Mouse (Mus musculus) spleen, postnatal 0 days (tissue): Measurements from ENCODE around the gene Olfr736. TPM values are rescaled to one million over a fixed set of nuclear protein-coding genes. Genes with fewer than 3 reads are reported as not detected.

Experiments
- polyA plus RNA-seq: library from polyadenylated mRNA; unstranded; fragments of >200 nt; fragmentation: Nextera tagmentation; extraction: Ambion mirVana; gene quantifications from 2 replicates; pipeline ENCODE4 v1.2.1, GENCODE M21; 2015

Olfr736 gene
- polyA plus RNA-seq = not detected in 2 replicates

GRCm38 (mm10) chr14:50380863-50381262 is at the start of gene Olfr736:
Olfr736 (plus strand) TSS chr14:50381163.

GRCm38 (mm10) chr14:50348796-50349195 is 32.2 kb upstream of the Olfr736 start, which contains the start of gene Olfr735:
Olfr735 (minus strand) TSS chr14:50348872.

GRCm38 (mm10) chr14:50357593-50357992 is 23.4 kb upstream of the Olfr736 start, which contains the start of gene Tlr11:
Tlr11 (plus strand) TSS chr14:50357914.

GRCm38 (mm10) chr14:50407268-50407667 is 26.3 kb downstream of the Olfr736 start, which contains the start of gene Olfr738:
Olfr738 (plus strand) TSS chr14:50407568.

GRCm38 (mm10) chr14:50418326-50418725 is 37.4 kb downstream of the Olfr736 start, which contains the start of gene Olfr739:
Olfr739 (plus strand) TSS chr14:50418626.

Other genes with a start within 250 kb of the Olfr736 start
- not detected in 2 replicates for gene Olfr728, start 238.5 kb upstream of the Olfr736 start, polyA plus RNA-seq
- not detected in 2 replicates for gene Olfr729, start 228.3 kb upstream of the Olfr736 start, polyA plus RNA-seq
- not detected in 2 replicates for gene Olfr730, start 193.0 kb upstream of the Olfr736 start, polyA plus RNA-seq
- not detected in 2 replicates for gene Olfr731, start 139.3 kb upstream of the Olfr736 start, polyA plus RNA-seq
- not detected in 2 replicates for gene Olfr732, start 97.0 kb upstream of the Olfr736 start, polyA plus RNA-seq
- gene Olfr733, start 79.6 kb upstream of the Olfr736 start, polyA plus RNA-seq = not detected in 2 replicates
- gene Olfr734, start 54.4 kb upstream of the Olfr736 start, polyA plus RNA-seq = not detected in 2 replicates
- gene Olfr735, start 32.3 kb upstream of the Olfr736 start, polyA plus RNA-seq = not detected in 2 replicates
- 0.20 and 0.44 TPM in 2 replicates for gene Tlr11, start 23.2 kb upstream of the Olfr736 start, polyA plus RNA-seq
- gene Olfr738, start 26.4 kb downstream of the Olfr736 start, polyA plus RNA-seq = not detected in 2 replicates
- gene Olfr739, start 37.5 kb downstream of the Olfr736 start, polyA plus RNA-seq = not detected in 2 replicates
- not detected in 2 replicates for gene Olfr740, start 64.4 kb downstream of the Olfr736 start, polyA plus RNA-seq
- not detected in 2 replicates for gene Olfr741, start 91.6 kb downstream of the Olfr736 start, polyA plus RNA-seq
- gene Olfr742, start 122.4 kb downstream of the Olfr736 start, polyA plus RNA-seq = not detected in 2 replicates
- gene Olfr743, start 140.7 kb downstream of the Olfr736 start, polyA plus RNA-seq = not detected in 2 replicates
- gene Olfr744, start 233.7 kb downstream of the Olfr736 start, polyA plus RNA-seq = not detected in 2 replicates